Mouse (Mus musculus): ENCODE results near the gene Nlgn2.

The Nlgn2 gene

GRCm38 (mm10) chr11:69791420-69791819 lies 46.2 kb downstream of the Nlgn2 start:
- no peak for DNase-seq

DNA sequence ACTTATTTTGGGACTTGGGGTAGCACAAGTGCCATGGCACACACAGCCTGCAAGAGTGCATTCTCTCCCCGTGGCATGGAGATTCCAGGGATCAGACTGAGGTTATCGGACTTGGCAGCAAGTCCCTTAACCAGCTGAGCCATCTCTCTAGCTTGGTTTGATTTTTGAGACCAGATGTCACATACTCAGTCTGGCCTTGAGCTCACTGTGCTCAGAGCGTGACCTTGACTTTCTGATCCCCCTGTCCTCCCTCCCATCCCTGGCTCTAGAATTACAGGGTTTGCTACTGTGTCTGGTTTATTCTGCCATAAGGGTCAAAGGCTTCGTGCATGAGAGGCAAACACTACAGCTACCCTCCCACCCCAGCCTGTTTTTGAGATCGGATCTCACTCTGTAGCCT lies 48.2 kb downstream of the Nlgn2 start:
- DNase-seq, result no peak

DNA sequence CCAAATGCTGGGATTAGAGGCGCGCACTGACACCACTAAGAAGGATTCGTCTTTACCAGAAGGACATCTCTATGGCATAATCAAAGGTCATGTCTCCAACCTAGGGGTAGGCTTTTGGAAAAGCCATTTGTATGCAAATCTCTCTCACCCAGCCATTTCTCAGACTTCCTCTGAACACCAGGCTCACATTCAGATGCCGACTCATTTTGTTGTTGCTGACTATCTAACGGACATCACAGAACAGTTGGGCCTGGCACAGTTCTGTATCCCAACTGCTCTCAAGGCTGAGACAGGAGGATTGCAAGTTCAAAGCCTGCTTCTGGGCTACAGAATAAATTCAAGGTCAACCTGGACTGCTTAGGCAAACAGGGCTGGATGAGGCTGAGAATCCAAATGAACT lies 50.3 kb downstream of the Nlgn2 start:
- DNase-seq, result no peak

- DNase-seq, result no peak
These were observed 52.8 kb downstream of the Nlgn2 start for GRCm38 (mm10) chr11:69784793-69785272.

DNA sequence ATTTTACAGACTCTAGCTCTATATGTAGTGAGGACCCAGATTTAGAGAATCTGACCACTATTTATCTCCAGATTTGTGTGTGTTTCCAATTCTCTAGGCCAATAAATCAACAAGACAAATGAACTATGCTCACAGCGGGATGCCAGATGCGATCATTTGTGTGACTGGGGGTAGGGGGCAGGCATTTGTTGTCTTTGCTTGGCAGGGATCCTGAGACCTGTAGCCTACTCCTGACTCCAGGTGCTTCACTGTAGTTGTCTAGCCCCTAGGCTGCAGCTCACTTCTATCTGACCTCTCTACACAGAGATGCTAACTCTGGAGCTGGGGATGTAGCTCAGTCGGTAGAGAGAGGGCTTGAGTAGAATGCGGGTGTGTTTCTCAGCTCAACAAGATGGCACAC lies 55.8 kb downstream of the Nlgn2 start:
- DNase-seq, result no peak

DNA sequence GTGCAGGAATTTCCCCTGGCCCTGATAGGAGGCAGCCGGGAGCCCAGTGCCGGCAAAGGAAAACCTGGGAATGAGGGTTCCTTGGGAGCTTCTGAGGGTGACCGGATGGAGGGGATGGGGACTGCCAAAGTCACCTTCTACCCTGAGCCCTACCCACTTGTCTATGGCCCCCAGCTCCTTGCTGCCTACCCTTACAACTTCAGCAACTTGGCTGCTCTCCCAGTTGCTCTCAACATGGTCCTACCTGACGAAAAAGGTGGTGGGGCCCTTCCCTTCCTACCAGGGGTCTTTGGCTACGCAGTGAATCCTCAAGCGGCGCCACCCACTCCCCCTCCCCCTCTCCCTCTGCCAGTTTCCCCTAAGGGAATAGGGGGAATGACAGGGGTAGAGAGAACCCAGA lies 58.6 kb downstream of the Nlgn2 start:
- no peak for DNase-seq

DNA sequence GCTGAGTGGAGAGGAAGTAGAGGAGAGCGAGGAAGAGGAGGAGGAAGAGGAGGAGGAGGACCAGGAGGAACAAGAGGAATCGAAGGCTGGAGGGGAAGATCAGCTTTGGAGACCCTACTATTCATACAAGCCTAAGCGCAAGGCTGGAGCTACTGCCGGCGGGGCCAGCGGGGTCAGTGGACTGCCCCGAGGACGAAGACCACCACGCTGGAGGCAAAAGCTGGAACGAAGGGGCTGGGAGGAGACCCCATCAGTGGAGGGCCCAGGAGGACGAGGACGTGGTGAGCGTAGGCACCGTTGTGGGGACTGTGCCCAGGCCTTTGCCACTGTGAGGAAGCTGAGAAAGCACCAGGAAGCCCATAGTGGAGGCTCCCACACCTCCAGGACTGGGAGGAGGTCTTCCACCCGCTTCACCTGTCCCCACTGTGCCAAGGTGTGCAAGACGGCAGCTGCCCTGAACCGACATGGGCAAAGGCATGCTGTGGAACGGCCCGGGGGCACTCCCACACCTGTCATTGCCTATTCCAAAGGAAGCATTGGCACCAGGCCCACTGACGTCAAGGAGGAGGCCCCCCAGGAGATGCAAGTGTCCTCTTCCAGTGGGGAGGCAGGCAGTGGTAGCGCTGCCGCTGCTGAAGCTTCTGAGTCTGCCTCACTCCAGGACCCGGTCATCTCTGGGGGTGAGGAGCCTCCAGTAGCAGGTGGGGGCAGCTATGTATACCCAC lies 59.2 kb downstream of the Nlgn2 start:
- no peak for DNase-seq

- no peak for DNase-seq
These were observed 59.9 kb downstream of the Nlgn2 start for GRCm38 (mm10) chr11:69777504-69778257.

GRCm38 (mm10) chr11:69776488-69776887 lies 61.1 kb downstream of the Nlgn2 start:
- DNase-seq, result no peak

DNA sequence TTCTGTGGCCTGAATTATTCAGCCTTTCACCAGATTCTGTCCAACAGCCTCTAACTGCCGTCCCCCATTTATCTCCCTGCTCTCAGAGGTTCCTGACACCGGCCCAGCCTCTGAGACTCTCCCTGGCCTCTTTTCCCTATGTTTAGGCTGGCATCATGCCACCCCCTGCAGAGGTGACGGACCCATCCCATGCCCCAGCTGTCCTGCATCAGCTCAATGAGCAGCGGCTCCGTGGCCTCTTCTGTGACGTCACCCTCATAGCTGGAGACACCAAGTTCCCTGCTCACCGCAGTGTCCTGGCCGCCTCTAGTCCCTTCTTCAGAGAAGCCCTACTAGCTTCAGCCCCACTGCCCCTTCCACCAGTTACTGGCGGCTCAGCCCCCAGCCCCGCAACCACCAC lies 61.9 kb downstream of the Nlgn2 start:
- no peak for DNase-seq

DNA sequence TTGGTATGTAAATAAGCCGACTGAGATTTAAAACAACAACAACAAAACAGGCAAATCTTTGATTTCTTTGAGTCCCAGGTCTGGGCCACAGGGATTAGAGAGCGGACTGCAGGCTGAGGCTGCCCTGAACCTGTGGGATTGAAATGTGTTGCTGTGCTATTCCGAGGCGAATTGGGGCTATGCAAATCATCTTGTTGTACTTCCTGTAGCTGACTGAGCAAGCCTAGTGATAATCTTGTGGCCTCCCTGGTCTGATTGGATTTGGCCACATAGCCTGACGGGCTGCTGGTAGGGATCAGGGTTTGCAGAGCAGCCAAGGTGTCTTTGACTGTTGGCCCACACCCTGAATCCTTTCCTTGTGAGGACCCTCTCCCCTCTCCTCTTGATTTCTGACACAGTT lies 62.6 kb downstream of the Nlgn2 start:
- no peak for DNase-seq

Data from spleen, adult 18-20 months (tissue).